Mouse (Mus musculus) olfactory bulb, adult 2 months (tissue): ENCODE results near the gene Stx17.

Experiments
- CTCF ChIP-seq: fragments of 200-500 bp; IDR thresholded peaks from 2 replicates; pipeline ENCODE4 v1.5.1; 2012; ENCODE audit warnings: low read depth, mild to moderate bottlenecking, low read length, moderate library complexity; ENCODE audit not compliant: insufficient read depth
- POLR2A ChIP-seq: fragments of 200-500 bp; IDR thresholded peaks from 2 replicates; pipeline ENCODE4 v1.6.1; 2012; ENCODE audit warnings: mild to moderate bottlenecking, low read depth, low read length, moderate library complexity; ENCODE audit not compliant: insufficient read depth

GRCm38 (mm10) chr4:48078213-48078612 lies 46.5 kb upstream of the Stx17 start:
- TF ChIP-seq POLR2A, result no peak
- no peak for TF ChIP-seq CTCF
